Mouse (Mus musculus) CH12.LX (cell line): ENCODE results near the gene Vav1.

Source experiments
- CTCF ChIP-seq, 2 experiments: IDR thresholded peaks in 1 of 2; conservative IDR thresholded peaks in 1 of 2; 2 replicates each; pipeline ENCODE4 v1.5.1; 2011 to 2012; ENCODE audit warnings: low read depth in 2 of 2, low read length in 2 of 2, improper control_type of control experiment in 1 of 2, inconsistent platforms in 1 of 2, mild to moderate bottlenecking in 1 of 2, moderate library complexity in 1 of 2
- EP300 ChIP-seq: IDR thresholded peaks from 2 replicates; pipeline ENCODE4 v1.6.1; 2011; ENCODE audit warnings: low read length, improper control_type of control experiment
- MAFK ChIP-seq: IDR thresholded peaks from 2 replicates; pipeline ENCODE4 v1.6.1; 2011; ENCODE audit warnings: low read length, improper control_type of control experiment; ENCODE audit not compliant: insufficient replicate concordance
- POLR2A ChIP-seq: IDR thresholded peaks from 2 replicates; pipeline ENCODE4 v1.6.1; 2011; ENCODE audit warnings: low read depth, mild to moderate bottlenecking, improper control_type of control experiment, low read length

DNA sequence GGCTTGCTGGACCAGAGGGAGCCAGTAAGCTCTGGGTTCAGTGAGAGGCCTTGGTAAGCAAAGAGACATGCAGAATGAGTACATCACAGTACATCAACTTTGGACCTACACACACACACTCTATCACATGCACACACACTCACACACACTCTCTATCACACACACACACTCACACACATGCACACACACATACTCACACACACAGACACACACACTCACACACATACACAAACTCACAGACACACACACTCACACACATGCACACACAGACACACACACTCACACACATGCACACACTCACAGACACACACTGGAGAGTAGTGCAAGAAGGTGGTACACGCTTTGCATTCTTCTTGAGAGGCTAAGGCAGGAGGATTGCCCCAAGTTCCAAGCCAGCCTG lies 46.7 kb upstream of the Vav1 start:
- no peak for TF ChIP-seq CTCF (conservative IDR thresholded peaks at IDR 0.05 in 1 of 2, IDR thresholded peaks at IDR 0.05 in 1 of 2; ENCODE audit: low read depth in 2 of 2, low read length in 2 of 2)
- TF ChIP-seq MAFK, result no peak
- no peak for TF ChIP-seq POLR2A
- no peak for TF ChIP-seq EP300
